Mouse (Mus musculus): ENCODE measurements around the gene Adra2c. TPM values are rescaled to one million over a fixed set of nuclear protein-coding genes. Genes with fewer than 3 reads are reported as not detected.

The Adra2c gene
- polyA plus RNA-seq, 1 experiment from 2014 or later = not detected

DNA sequence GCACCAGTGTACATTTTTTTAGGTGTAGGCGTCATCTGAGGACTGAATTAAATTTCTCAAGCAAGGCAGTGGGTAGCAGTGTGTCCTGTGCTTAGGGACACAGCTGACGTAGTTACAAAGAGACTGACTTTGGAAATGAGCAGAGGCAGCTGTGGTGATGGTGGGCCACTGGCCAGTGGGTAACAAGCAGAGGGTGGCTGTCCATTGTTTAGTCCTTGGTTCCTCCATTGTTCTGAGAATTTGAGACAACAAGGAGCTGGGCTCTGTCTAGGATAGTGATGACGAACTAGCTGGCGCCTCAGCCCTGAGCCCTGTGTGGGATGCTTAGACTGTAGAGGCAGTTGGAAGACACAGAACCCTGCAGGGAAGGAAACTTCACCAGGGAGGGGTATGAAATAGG is 52.7 kb downstream of the Adra2c start:
- DNase-seq (ENCODE audit: low spot score) = no peak
- H3K4me3 ChIP-seq (ENCODE audit: low read depth, low read length) = no peak overlapping the region
- H3K4me2 ChIP-seq (replicated peaks; ENCODE audit: low read depth) = no peak overlapping the region
- TF ChIP-seq EP300 (optimal IDR thresholded peaks at IDR 0.05) = no peak
- no peak for TF ChIP-seq CTCF (IDR thresholded peaks at IDR 0.05; ENCODE audit: low read depth)
- no peak overlapping the region for H3K9ac ChIP-seq (ENCODE audit: low read length)
- no peaks in the 10 kb centered on the region for H3K36me3 ChIP-seq (ENCODE audit: control insufficient read depth, insufficient read depth, low read length)
- no peak for ATAC-seq (ENCODE audit: low FRiP score, low TSS enrichment)
- no peaks in the 10 kb centered on the region for H3K4me1 ChIP-seq (replicated peaks; ENCODE audit: control insufficient read depth, insufficient read depth)
- H3K9me3 ChIP-seq (ENCODE audit: control insufficient read depth, low read length) = no peaks in the 10 kb centered on the region
- no peak overlapping the region for H3K27ac ChIP-seq (replicated peaks)
- WGBS = 76% methylated on average over 4 of the region's 4 CpGs
- H3K27me3 ChIP-seq (ENCODE audit: control insufficient read depth, insufficient read depth, low read length) = no peaks in the 10 kb centered on the region

Other genes with a start within 250 kb of the Adra2c start
- 1.6 and 2.5 TPM in 2 replicates for gene Hgfac, start 236.8 kb upstream of the Adra2c start, polyA plus RNA-seq (2015; fragmentation: Nextera tagmentation; extraction: Ambion mirVana)
- 0.72 and 1.0 TPM in 2 replicates for gene Dok7, start 221.6 kb upstream of the Adra2c start, polyA plus RNA-seq (2015; fragmentation: Nextera tagmentation; extraction: Ambion mirVana)
- 101 and 116 TPM in 2 replicates for gene Lrpap1, start 172.6 kb upstream of the Adra2c start, polyA plus RNA-seq (2015; fragmentation: Nextera tagmentation; extraction: Ambion mirVana)
- gene Hmx1, start 110.8 kb downstream of the Adra2c start, polyA plus RNA-seq (2015; fragmentation: Nextera tagmentation; extraction: Ambion mirVana) = not detected in 2 replicates
- gene Cpz, start 247.4 kb downstream of the Adra2c start, polyA plus RNA-seq (2015; fragmentation: Nextera tagmentation; extraction: Ambion mirVana) = 10.5 and 11.0 TPM in 2 replicates

Data from stomach, postnatal 0 days (tissue).